Mouse (Mus musculus) brown adipose tissue, adult 24 weeks (tissue): ENCODE results near the gene Zbtb16. TPM values are rescaled to one million over a fixed set of nuclear protein-coding genes. Genes with fewer than 3 reads are reported as not detected.

Source experiments
- H3K27ac ChIP-seq: fragments of 200-500 bp; replicated peaks from 2 replicates; pipeline ENCODE4 v1.5.1; 2012; ENCODE audit warnings: low read depth, mild to moderate bottlenecking, low read length
- H3K4me1 ChIP-seq: fragments of 200-500 bp; 2 replicates; pipeline ENCODE4 v1.6.1; 2012; ENCODE audit warnings: low read length, mixed read lengths; ENCODE audit not compliant: control insufficient read depth, insufficient read depth, insufficient read length
- H3K4me3 ChIP-seq: fragments of 200-500 bp; 2 replicates; pipeline ENCODE4 v1.5.1; 2012; ENCODE audit warnings: low read depth, mild to moderate bottlenecking, low read length, moderate library complexity; ENCODE audit not compliant: insufficient read depth
- polyA plus RNA-seq: library from polyadenylated mRNA; stranded (reverse); fragments of >200 nt; gene quantifications from 2 replicates; pipeline ENCODE4 v1.2.4, GENCODE M21; 2012; ENCODE audit not compliant: missing spikeins, insufficient read depth, insufficient read length

Gene Zbtb16
- polyA plus RNA-seq, 1 experiment, result 7.9 TPM

- Histone ChIP-seq H3K4me1 (peaks cover 4% of the 10 kb centered on the region), H3K27ac (no peak overlapping the region), H3K4me3 (no peak overlapping the region)
Measured at GRCm38 (mm10) chr9:48802374-48802773, 33.6 kb downstream of the Zbtb16 start.

DNA sequence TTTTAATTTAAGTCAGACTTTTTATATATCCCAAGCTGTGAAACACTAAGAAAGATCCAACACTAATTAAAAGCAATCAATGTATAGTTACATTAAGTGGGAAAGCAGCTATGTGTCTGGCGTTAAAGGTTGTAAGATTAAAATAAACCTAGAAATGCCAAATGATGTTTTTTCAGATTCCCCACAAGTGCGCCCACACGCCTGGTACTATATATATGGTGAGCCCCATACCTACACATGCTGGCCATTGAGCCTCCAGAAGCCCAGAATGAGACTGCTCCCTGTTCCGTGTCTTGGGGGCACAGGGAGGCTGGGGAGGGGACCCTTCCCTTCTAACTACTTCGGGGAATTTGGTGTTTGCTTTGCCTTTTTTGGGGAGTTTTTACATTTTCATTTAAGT, 34.7 kb downstream of the Zbtb16 start:
- no peak overlapping the region for H3K27ac ChIP-seq
- H3K4me3 ChIP-seq, result no peak overlapping the region
- peaks cover 2% of the 10 kb centered on the region; the same call in 1 of the 2 replicates for H3K4me1 ChIP-seq

- H3K27ac ChIP-seq, result no peak overlapping the region
- no peak overlapping the region for H3K4me3 ChIP-seq
Measured at GRCm38 (mm10) chr9:48800627-48801026, 35.4 kb downstream of the Zbtb16 start.

DNA sequence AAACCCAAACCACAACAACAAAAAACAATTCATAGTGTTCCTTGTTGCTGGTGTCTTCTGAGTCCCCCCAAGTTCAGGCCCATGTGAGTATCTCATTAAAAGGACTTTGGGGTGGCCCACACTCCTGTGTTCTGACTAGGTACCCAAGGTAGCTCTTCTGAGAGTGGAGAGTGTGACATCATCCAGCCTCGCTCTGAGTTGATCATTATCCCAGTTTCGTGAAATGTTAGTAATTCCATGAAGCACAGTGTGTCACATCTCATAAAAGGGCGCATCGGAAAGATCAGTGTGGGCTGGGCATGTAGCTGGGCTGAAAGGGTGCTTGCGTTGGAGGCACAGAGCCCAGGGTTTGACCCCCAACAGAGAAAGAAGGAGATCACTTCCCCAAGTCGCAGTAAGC, 38.0 kb downstream of the Zbtb16 start:
- peaks cover 1% of the 10 kb centered on the region; the same call in 1 of the 2 replicates for H3K4me1 ChIP-seq
- H3K4me3 ChIP-seq, result no peak overlapping the region
- H3K27ac ChIP-seq, result no peak overlapping the region

More at GRCm38 (mm10) chr9:48800627-48801026, 35.4 kb downstream of the Zbtb16 start:
- H3K4me1 ChIP-seq, result peaks cover under 1% of the 10 kb centered on the region; the same call in 1 of the 2 replicates

DNA sequence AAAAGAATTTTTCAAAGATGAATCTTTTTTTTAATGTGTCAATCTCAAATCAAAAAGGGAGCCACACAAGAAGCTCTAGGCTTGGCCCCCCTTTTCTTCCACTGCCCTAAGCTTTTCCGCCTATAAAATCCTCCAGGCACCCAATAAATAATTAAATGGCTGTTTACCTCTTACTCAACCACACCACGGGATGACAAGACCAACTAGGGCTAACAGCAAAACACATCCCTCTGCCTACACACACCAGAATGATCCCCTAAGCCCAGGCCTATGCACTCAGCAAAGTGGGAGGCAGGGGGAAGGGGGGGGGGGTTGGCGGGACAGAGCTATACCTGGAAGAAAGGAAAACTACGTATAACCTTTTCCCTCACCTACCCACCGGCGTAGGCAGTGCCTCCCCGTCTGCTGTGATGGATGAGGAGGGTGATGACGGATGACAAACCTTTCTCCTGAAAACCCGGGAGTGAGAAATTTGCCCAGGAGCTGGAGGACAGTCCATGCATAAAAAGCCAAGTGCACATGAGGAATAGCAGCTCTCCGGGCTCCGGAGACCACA, 39.7 kb downstream of the Zbtb16 start:
- peaks cover 12% of the 10 kb centered on the region; the same call in 1 of the 2 replicates for H3K4me1 ChIP-seq
- no peak overlapping the region for H3K27ac ChIP-seq
- H3K4me3 ChIP-seq, result no peak overlapping the region

DNA sequence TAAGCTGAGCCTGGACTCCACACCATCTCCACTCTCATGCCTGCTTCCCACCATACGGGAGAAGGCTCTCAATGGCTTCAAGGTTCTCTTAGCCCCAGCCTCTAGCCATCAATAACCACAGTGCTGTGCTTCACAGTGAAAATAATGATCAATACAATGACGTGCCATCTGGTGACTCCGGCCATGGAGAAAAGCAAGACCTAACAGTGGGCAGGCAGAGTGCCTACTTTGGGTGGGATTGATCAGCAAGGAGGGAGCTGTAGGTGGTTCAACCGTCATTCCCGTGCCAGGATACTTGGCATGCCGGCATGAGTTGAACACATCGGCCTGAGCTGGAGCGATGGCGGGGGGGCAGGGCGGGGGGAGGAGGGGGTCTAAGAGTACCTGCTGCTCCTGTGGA, 40.3 kb downstream of the Zbtb16 start:
- H3K27ac ChIP-seq, result no peak overlapping the region
- peaks cover 12% of the 10 kb centered on the region; the same call in 1 of the 2 replicates for H3K4me1 ChIP-seq
- H3K4me3 ChIP-seq, result no peak overlapping the region

- H3K4me1 ChIP-seq, result peaks cover 12% of the 10 kb centered on the region; the same call in 1 of the 2 replicates
- no peak overlapping the region for H3K27ac ChIP-seq
- no peak overlapping the region for H3K4me3 ChIP-seq
Measured at GRCm38 (mm10) chr9:48795095-48795494, 40.9 kb downstream of the Zbtb16 start.

GRCm38 (mm10) chr9:48794463-48794862, 41.6 kb downstream of the Zbtb16 start:
- Histone ChIP-seq H3K27ac (no peak overlapping the region), H3K4me3 (no peak overlapping the region), H3K4me1 (peaks cover 14% of the 10 kb centered on the region; the same call in 1 of the 2 replicates)

DNA sequence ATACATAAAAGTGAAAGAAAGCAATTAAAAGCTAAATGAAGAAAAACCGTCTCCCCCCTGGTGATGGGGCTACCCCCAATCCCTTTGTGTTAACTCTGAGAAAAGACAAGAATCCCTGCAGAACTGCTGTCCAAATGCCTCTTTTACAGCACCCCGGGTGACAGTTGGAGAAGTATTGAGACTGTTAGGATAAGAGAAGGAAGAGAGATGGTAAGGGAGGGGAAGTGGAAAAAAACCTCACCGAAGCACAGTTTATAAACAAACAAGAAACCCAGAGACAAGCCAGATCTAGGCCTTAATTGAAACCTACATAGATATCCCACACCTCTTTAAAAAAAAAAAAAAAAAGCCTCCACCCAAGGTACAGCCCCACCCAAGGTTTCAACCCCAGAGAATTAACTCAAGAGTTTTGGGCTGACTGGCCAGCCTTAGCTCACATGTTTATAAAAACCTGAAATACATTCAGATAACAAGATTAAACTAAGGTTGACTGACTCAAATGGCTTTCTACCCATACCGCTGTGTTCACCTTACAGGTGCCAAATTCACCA, 42.3 kb downstream of the Zbtb16 start:
- Histone ChIP-seq H3K27ac (no peak overlapping the region), H3K4me1 (peaks cover 18% of the 10 kb centered on the region; the same call in 1 of the 2 replicates), H3K4me3 (no peak overlapping the region)

DNA sequence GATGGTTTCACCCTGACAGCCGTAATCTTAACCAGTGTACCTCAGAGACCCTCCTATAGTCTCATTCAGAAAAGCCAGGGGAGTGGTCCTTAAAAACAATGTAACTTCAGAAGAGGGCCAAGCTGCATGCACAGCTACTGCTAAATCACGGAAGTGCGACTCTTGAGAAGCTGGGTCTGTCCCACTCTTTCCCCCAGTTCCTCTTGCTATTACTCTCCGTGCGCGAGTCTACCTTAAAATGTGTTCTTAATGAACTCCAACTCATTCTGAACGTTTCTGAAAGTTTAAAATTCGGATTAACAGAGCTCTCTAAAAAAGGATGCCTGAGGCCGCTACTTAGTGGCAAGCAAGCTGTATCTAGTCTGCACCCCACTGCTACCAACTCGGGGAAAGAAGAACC, 45.4 kb downstream of the Zbtb16 start:
- Histone ChIP-seq H3K4me3 (no peak overlapping the region), H3K4me1 (peaks cover 29% of the 10 kb centered on the region), H3K27ac (no peak overlapping the region)

DNA sequence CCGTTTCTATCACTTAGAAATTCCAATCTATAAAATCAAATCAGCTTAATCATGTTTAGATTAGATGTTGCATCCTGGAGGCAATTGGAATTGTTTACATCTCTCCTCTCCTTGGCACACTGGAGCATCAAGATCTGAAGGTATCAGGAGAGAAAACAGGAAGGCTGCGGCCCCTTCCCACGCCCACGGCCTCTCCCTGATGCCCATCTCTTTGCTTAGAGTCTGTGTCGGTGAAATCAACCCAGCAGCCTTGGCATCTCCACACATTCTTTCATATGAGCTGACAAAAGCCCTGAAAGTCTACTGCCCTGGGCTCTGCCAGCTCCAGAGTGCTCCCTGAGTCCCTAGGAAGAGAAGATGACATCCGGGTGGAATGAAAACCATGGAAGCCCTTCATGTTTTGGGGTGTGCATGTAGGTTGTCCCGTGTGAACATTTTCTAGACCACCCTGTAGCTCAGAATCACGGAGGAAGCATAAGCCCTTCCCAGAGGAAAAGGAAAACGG, 48.1 kb downstream of the Zbtb16 start:
- Histone ChIP-seq H3K27ac (peak overlapping the region; percentile 63; the same call in 1 of the 2 replicates), H3K4me1 (peaks cover 27% of the 10 kb centered on the region), H3K4me3 (no peak overlapping the region)

DNA sequence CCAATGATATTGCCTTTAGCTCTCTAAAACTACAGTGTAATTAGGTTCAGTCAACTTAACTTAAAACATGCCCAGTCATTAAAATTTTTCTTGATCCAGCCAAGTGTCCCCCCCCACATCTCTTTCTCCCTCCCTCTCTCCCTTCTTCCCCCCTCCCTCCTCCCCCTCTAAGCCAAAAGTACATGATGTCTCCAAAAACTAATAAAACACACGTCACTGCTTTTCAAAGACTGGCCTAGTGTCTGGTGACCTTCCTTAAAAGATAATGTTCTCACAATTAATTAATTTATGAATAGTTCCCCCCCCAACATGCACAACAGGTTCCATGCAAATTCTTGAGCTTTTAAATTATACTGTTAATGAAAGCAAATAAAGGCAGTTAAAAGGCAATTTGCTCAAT, 48.7 kb downstream of the Zbtb16 start:
- Histone ChIP-seq H3K4me3 (no peak overlapping the region), H3K4me1 (peaks cover 21% of the 10 kb centered on the region), H3K27ac (peak overlapping the region; percentile 86; the same call in 1 of the 2 replicates)

DNA sequence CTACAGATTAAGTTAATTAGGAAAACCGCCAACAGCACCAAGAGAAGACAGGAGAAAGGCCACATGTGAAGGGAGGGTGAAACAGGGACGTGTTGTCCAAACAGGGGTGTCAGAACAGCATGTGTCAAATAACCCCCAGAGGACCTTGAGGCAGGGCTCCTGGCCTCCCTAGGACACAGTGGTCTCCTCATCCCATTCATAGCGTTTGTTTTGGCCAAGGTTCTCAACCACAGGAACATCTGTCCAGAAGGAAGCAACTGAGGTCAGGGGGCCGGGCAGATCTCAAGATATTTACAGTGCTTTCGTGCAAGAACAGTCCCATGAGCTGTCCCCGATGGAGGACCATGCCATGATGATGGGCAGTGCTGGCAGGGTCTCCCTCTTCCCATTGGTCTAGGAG, 49.2 kb downstream of the Zbtb16 start:
- Histone ChIP-seq H3K4me1 (peaks cover 18% of the 10 kb centered on the region), H3K27ac (peak overlapping the region; percentile 86), H3K4me3 (no peak overlapping the region)

DNA sequence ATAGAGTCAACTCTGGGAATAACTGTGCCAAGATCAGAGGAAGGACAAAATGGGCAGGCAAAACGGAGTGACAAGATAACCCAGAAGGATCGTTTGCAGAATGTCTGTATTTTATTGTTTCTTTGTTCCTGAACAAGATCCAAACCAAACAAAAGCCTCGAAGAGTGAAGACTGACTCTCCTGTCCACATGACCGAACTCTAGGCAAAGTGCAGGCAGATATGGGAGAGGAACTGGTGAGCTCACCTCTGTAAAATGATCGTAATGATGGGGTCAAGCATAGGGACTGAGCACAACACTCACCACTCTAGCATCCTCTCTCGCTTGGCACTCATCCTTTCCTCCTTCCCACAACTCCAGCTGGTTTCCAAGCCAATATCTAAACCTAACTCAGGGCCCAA, 51.1 kb downstream of the Zbtb16 start:
- peaks cover 18% of the 10 kb centered on the region for H3K4me1 ChIP-seq
- 0 out of 2 replicates have a peak overlapping the region, but pooled peaks have one; percentile 28 for H3K27ac ChIP-seq
- H3K4me3 ChIP-seq, result no peak overlapping the region

DNA sequence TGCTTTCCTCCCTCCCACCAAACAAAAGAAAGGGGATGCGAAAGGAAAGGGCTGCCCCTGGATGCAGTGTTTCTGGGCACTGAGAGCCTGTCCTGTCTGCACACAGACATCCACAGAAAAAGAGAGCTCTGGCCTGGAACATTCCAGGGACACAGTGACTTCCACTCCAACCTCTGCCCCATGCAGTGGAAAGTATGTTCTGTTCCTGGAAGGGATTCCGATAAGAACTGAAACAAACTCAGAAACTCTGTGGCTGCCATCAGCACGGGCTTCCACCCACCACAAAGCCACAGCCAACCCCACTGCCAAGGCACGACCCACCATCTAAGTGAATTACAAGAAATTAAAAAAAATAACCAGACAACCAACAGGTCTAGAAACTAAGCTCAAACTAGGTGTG, 52.7 kb downstream of the Zbtb16 start:
- no peak overlapping the region for H3K4me3 ChIP-seq
- H3K4me1 ChIP-seq, result peaks cover 10% of the 10 kb centered on the region
- H3K27ac ChIP-seq, result no peak overlapping the region; the same call in 1 of the 2 replicates
